Mouse (Mus musculus) cerebellum, adult 2 months (tissue): ENCODE results near the gene Irf3.

Experiments used
- CTCF ChIP-seq: fragments of 200-500 bp; IDR thresholded peaks from 2 replicates; pipeline ENCODE4 v1.5.1; 2011; ENCODE audit warnings: low read depth, mild to moderate bottlenecking, control low read depth, low read length, moderate library complexity, borderline replicate concordance; ENCODE audit not compliant: insufficient read depth
- POLR2A ChIP-seq: fragments of 200-500 bp; IDR thresholded peaks from 2 replicates; pipeline ENCODE4 v1.6.1; 2011; ENCODE audit warnings: low read length, control low read depth, borderline replicate concordance; ENCODE audit not compliant: insufficient read depth

GRCm38 (mm10) chr7:45027761-45028160 is 30.3 kb downstream of the Irf3 start:
- TF ChIP-seq POLR2A (no peak), CTCF (no peak)
